Mouse (Mus musculus) intestine, embryonic 15.5 days (tissue): Measurements from ENCODE around the gene Eps15l1. TPM values are rescaled to one million over a fixed set of nuclear protein-coding genes. Genes with fewer than 3 reads are reported as not detected.

Source experiments
- ATAC-seq: fragments of 200-750 bp; cut with Nextera tagmentation; 2 replicates; pipeline ENCODE4 v1.8.0; 2017; ENCODE audit warnings: moderate TSS enrichment, moderate library complexity
- H3K27ac ChIP-seq: fragments of 300-500 bp; sonication (generic); 2 replicates; pipeline ENCODE4 v1.5.1; 2015; ENCODE audit warnings: mild to moderate bottlenecking, inconsistent platforms
- H3K27me3 ChIP-seq: fragments of 300-500 bp; sonication (generic); replicated peaks from 2 replicates; pipeline ENCODE4 v1.6.1; 2015; ENCODE audit warnings: inconsistent platforms
- H3K36me3 ChIP-seq: fragments of 300-500 bp; sonication (generic); 2 replicates; pipeline ENCODE4 v1.6.1; 2015; ENCODE audit warnings: inconsistent platforms
- H3K4me1 ChIP-seq: fragments of 300-500 bp; sonication (generic); replicated peaks from 2 replicates; pipeline ENCODE4 v1.6.1; 2015; ENCODE audit warnings: inconsistent platforms
- H3K4me2 ChIP-seq: fragments of 300-500 bp; sonication (generic); replicated peaks from 2 replicates; pipeline ENCODE4 v1.6.1; 2015; ENCODE audit warnings: mild to moderate bottlenecking, inconsistent platforms
- H3K4me3 ChIP-seq: fragments of 300-500 bp; sonication (generic); replicated peaks from 2 replicates; pipeline ENCODE4 v1.5.1; 2015; ENCODE audit warnings: inconsistent platforms
- H3K9ac ChIP-seq: fragments of 300-500 bp; sonication (generic); 2 replicates; pipeline ENCODE4 v1.6.1; 2015; ENCODE audit warnings: inconsistent platforms
- H3K9me3 ChIP-seq: fragments of 300-500 bp; sonication (generic); 2 replicates; pipeline ENCODE4 v1.6.1; 2016; ENCODE audit warnings: inconsistent platforms
- WGBS: fragments of 180-500 bp; shearing (Covaris S2); methylation state at CpG from one replicate; pipeline ENCODE4 v1.1.7; 2015; 5-methylcytosine and 5-hydroxymethylcytosine counted together
- polyA plus RNA-seq: library from polyadenylated mRNA; unstranded; fragments of >200 nt; fragmentation: Nextera tagmentation; extraction: Ambion mirVana; gene quantifications from 2 replicates; pipeline ENCODE4 v1.2.1, GENCODE M21; 2015

The Eps15l1 gene
- polyA plus RNA-seq, 1 experiment from 2014 or later = 43.6 TPM

DNA sequence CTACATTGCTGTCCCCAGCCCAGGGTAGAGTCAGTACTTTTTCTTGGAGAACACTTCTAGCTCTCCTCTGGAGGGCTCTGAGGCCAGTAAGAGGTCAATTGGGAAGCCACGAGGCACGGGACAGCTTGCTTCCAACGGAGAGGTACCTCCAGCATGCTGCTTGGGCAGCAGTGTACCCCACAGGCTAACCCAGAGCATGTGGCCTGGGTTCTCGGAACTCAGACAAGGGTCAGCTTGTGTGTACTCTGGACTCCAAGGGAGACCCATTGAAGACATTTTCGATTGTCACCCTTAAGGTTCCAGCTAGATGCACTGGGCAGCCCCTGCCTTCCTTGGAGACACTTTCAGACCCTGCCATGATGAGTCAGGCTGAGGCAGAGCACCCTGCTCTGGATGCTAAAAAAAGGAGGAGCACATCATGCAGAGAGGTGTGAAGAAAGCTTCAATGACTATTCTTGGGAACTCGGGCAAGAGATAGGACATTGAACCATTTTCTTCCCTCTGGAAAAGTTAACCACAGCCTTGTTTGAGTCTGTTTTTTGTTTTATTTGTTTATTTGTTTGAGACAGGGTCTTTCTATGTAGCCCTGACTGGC is 98.0 kb downstream of the Eps15l1 start:
- ATAC-seq = no peak
- Histone ChIP-seq H3K9me3 (no peaks in the 10 kb centered on the region), H3K4me3 (no peak overlapping the region), H3K4me2 (no peak overlapping the region), H3K27ac (no peak overlapping the region), H3K27me3 (peaks cover 24% of the 10 kb centered on the region), H3K36me3 (no peaks in the 10 kb centered on the region), H3K4me1 (peaks cover 16% of the 10 kb centered on the region), H3K9ac (no peak overlapping the region)
- WGBS = 62% methylated on average over 6 of the region's 6 CpGs

DNA sequence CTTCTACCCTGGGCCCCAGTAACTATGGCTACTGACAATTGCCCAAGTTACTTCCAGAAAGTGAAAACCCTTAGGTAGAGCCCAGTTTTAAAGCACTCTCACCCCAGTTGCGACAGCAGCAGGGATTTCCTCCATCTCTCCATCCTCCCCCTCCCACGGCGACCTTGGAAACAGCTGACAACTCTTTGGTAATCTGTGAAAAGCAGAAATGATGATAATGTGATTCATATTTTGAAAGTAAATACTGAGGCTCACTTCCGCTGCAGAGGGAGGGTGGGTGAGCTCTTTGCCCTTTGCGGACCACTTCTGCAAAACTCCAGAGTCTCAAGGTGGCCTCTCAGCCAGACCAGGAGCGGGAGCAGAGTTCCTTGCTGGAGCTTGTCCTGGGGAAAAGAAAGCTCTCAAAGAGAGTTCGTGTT is 98.8 kb downstream of the Eps15l1 start:
- Histone ChIP-seq H3K4me2 (no peak overlapping the region), H3K4me3 (no peak overlapping the region), H3K36me3 (no peaks in the 10 kb centered on the region), H3K27ac (no peak overlapping the region), H3K9ac (no peak overlapping the region), H3K9me3 (no peaks in the 10 kb centered on the region), H3K4me1 (peaks cover 16% of the 10 kb centered on the region), H3K27me3 (peaks cover 24% of the 10 kb centered on the region)
- 66% methylated on average over 7 of the region's 7 CpGs for WGBS
- no peak for ATAC-seq

DNA sequence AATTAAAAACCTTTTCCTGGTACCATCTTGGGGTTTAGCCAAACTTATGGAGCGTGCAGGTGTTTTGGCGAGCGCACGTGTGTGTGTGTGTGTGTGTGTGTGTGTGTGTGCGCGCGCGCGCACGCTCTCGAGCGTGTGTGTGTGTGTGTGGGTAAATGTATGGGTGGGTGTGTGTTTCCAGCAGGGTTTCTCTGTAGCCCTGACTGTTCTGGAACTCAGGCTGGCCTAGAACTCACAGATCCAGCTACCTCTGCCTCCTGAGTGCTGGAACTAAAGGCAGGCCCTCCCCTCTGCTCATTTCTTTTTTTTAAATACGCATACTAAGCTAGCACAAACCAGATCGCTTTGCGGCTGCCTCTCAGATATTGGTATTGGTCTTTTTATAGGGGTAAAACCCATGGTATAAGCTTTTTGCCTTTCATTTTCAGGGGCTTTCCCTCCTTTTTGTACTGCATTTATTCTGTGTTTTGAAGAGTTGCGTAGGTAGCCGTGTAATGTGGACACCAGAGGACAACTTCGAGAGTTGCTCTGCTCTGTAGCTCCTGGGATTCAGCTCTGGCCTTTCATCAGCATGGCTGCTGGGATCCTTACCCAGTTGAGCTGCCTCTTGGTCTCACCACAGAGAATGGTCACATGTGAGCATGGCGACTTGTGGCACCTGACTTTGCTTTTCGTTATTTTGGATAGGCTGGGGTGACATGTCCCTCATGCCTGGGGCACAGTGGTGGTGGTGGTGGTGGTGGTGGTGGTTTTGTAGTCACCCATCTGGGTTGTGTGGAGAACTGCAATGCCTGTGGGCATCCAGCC is 99.4 kb downstream of the Eps15l1 start:
- no peaks in the 10 kb centered on the region for H3K36me3 ChIP-seq
- no peaks in the 10 kb centered on the region for H3K9me3 ChIP-seq
- peaks cover 24% of the 10 kb centered on the region for H3K27me3 ChIP-seq
- WGBS = 82% methylated on average over 20 of the region's 20 CpGs
- H3K4me2 ChIP-seq = no peak overlapping the region
- H3K4me3 ChIP-seq = no peak overlapping the region
- H3K9ac ChIP-seq = no peak overlapping the region
- ATAC-seq = no peak
- H3K4me1 ChIP-seq = peaks cover 16% of the 10 kb centered on the region
- no peak overlapping the region for H3K27ac ChIP-seq

DNA sequence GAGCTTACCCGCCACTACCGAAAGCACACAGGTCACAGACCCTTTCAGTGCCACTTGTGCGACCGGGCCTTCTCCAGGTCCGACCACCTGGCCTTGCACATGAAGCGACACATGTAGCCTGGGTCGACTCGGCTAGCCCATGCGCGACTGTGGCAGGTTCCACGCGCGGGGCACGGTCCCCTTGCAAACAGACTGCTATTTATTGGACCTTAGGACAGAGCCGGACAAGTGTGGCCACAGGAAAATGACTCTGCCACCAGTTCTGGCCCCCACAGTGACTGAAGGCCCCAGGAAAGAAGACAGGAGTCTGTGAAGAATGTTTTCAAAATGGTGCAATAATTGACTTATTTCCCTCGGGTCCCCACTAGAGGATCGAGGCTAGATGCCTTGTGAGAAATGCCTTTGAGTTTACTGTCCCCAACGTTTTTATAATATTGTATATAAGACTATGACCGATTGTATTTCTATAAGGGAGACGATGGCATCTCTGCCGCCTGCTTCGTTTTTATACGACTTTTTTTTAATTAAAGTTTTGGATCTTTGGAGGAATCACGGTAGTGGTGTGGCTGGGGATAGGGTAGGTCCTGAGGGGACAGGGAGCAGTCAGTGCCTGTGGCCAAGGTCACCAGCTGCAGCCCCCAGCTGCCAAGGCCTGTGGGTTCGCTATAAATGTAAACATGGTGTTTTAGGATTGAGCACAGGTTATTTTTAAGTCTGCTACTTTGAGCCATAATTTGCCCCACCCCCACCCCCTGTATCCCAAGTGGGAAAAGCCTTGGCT is 100.3 kb downstream of the Eps15l1 start:
- peaks cover 24% of the 10 kb centered on the region for H3K27me3 ChIP-seq
- H3K4me2 ChIP-seq = peak overlapping the region; percentile 100
- H3K4me1 ChIP-seq = peaks cover 16% of the 10 kb centered on the region
- H3K9me3 ChIP-seq = no peaks in the 10 kb centered on the region
- no peak overlapping the region for H3K27ac ChIP-seq
- WGBS = 51% methylated on average over 25 of the region's 25 CpGs
- H3K9ac ChIP-seq = no peak overlapping the region
- no peak for ATAC-seq
- H3K36me3 ChIP-seq = no peaks in the 10 kb centered on the region
- peak overlapping the region; percentile 62 for H3K4me3 ChIP-seq

DNA sequence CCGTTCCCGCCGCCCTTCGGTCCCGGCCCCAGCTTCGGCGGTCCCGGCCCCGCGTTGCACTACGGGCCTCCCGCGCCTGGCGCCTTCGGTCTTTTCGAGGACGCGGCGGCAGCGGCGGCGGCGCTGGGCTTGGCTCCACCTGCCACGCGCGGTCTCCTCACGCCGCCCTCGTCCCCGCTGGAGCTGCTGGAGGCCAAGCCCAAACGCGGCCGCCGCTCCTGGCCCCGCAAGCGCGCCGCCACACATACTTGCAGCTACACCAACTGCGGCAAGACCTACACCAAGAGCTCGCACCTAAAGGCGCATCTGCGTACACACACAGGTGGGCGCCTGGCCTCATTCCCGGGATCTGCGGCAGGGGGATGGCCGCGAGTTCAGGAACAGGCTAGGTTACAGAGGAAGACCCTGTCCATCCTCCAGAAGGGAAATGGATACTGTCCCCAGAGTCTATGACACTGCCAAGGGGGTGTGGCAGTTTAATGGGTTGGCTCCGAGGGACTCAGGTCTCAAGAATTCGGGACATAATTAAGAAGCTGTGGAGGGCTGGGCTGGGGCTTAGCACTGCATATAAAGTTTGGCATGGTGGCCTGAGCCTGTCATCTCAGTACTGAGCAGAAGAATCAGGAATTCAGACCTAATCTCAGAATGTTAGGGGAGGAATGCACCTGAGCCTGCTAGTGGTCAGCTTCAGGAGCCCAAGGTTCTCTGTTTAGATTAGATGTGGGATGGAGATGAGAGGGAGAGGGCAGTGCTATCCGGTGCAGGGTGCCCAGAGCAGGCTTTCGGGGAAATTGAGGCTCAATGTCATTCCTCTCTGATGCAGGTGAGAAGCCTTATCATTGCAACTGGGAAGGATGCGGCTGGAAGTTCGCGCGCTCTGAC is 101.1 kb downstream of the Eps15l1 start:
- H3K9me3 ChIP-seq = no peaks in the 10 kb centered on the region
- no peaks in the 10 kb centered on the region for H3K36me3 ChIP-seq
- peak overlapping the region; percentile 62 for H3K9ac ChIP-seq
- H3K27ac ChIP-seq = no peak overlapping the region
- 6% methylated on average over 55 of the region's 55 CpGs for WGBS
- peak overlapping the region; percentile 62 for H3K4me3 ChIP-seq
- no peak for ATAC-seq
- peaks cover 16% of the 10 kb centered on the region for H3K4me1 ChIP-seq
- peak overlapping the region; percentile 100 for H3K4me2 ChIP-seq
- peaks cover 24% of the 10 kb centered on the region for H3K27me3 ChIP-seq

DNA sequence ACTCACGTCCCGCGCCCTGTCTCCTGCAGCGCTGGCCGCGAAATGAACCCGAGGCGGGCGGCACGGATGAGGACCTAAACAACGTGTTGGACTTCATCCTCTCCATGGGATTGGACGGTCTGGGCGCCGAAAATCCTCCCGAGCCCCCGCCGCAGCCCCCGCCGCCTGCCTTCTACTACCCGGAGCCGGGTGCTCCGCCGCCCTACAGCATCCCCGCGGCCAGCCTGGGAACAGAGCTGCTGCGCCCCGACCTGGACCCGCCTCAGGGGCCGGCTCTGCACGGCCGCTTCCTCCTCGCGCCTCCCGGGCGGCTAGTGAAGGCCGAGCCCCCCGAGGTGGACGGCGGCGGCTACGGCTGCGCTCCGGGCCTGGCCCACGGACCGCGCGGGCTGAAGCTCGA is 101.9 kb downstream of the Eps15l1 start:
- no peaks in the 10 kb centered on the region for H3K9me3 ChIP-seq
- H3K9ac ChIP-seq = peak overlapping the region; percentile 62
- H3K4me2 ChIP-seq = peak overlapping the region; percentile 100
- WGBS = under 1% methylated on average over 45 of the region's 48 CpGs
- no peaks in the 10 kb centered on the region for H3K36me3 ChIP-seq
- H3K4me1 ChIP-seq = peaks cover 16% of the 10 kb centered on the region
- peaks cover 24% of the 10 kb centered on the region for H3K27me3 ChIP-seq
- peak overlapping the region; percentile 62 for H3K4me3 ChIP-seq
- ATAC-seq = peak; percentile 35
- H3K27ac ChIP-seq = peak overlapping the region; percentile 64

DNA sequence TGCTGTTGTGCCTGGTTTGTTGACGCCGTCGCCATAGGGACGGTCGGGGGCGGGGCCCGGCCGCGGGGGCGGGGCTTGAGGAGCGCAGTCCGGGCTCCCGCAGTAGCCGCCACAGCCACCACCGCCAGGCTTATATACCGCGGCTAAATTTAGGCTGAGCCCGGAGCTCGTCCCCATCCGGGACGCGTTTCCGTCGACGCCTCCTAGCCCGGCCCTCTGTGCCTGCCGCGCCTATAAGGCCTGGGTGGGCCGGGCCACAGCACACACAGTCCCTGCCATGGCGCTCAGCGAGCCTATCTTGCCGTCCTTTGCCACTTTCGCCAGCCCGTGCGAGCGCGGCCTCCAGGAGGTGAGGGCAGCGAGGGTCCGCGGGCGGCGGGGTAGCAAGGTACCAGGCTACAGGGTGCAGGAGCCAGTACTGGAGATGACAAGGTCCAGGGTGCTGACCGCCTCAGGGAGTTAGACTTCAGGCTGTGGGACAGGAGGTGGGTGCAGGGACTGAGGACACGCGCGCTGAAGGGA is 102.4 kb downstream of the Eps15l1 start, which contains the start of gene Klf2:
TSS of gene Klf2 (plus strand) at position 233 of the 522 bp plus-strand sequence.
- under 1% methylated on average over 46 of the region's 46 CpGs for WGBS

DNA sequence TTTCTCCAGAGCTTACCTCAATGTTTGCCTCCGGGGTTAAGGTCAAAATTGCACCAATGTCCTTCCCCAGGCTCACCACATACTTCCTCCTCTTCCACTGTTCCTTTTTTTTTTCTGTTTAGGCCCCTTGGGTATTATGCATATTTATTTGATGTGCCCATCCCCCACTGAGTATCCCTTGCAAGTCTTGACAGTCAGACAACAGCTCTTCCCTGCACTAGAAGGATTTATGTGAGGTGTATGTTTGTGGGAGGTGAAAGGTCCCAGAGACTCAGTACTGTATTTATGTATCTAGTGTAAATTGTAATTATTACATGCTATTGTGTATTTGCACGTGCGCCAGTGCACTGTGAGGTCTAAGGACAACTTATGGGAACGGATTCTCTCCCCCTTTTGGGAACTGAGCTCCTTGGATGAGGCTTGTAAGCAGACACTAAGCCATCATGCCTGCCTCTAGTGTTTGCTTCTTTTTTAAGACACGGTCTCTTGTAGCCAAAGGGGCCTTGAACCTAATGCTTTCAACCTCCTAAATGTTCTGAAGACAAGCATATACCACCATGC is 103.4 kb downstream of the Eps15l1 start:
- H3K4me1 ChIP-seq = peaks cover 16% of the 10 kb centered on the region
- H3K4me3 ChIP-seq = no peak overlapping the region
- no peaks in the 10 kb centered on the region for H3K9me3 ChIP-seq
- peaks cover 24% of the 10 kb centered on the region for H3K27me3 ChIP-seq
- no peak overlapping the region for H3K4me2 ChIP-seq
- no peaks in the 10 kb centered on the region for H3K36me3 ChIP-seq
- no peak overlapping the region for H3K9ac ChIP-seq
- WGBS = 37% methylated on average over 5 of the region's 5 CpGs
- no peak overlapping the region for H3K27ac ChIP-seq
- ATAC-seq = no peak

More for the DNA sequence above, 102.4 kb downstream of the Eps15l1 start, which contains the start of gene Klf2:
- Histone ChIP-seq H3K27me3 (peaks cover 24% of the 10 kb centered on the region), H3K9me3 (no peaks in the 10 kb centered on the region), H3K36me3 (no peaks in the 10 kb centered on the region), H3K4me2 (peak within 1 kb of the TSS; percentile 100), H3K4me3 (peak within 1 kb of the TSS; percentile 62), H3K9ac (peak within 1 kb of the TSS; percentile 62), H3K4me1 (peaks cover 16% of the 10 kb centered on the region), H3K27ac (peak within 1 kb of the TSS; percentile 64)
- ATAC-seq = peak; percentile 96

DNA sequence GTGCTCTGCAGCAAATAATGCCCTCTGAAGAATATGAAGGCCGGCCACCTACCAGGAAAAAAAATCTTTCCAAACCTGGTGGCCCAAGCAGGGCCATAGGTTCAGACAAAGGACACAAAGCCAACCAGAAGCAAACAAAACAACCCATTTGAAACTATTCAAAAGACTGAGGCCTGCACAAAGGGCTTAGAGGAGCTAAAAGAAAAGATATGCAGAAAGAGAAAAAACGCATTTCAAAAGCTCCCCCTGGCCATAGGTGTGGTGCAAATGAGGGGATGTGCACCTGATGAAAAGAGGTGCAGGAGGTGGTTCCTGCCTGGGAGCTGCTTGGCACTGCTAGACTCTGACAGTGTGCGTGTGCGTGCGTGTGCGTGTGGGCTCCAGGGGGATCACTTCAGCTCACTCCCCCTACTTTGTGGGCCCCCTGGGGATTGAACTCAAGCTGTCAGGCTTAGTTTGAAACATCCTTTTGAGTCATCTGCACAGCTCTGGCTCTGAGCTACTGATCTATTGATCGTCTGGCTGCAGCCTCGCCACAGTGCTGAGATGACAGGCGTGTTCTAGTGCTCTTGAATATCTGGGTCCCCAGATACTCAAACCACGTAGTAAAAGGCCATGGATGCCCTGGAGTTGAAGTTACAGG is 105.1 kb downstream of the Eps15l1 start:
- Histone ChIP-seq H3K9ac (no peak overlapping the region), H3K27me3 (peaks cover 22% of the 10 kb centered on the region), H3K9me3 (no peaks in the 10 kb centered on the region), H3K4me2 (no peak overlapping the region), H3K36me3 (no peaks in the 10 kb centered on the region), H3K4me3 (no peak overlapping the region), H3K4me1 (peaks cover 16% of the 10 kb centered on the region), H3K27ac (no peak overlapping the region)
- ATAC-seq = no peak
- 59% methylated on average over 10 of the region's 10 CpGs for WGBS

DNA sequence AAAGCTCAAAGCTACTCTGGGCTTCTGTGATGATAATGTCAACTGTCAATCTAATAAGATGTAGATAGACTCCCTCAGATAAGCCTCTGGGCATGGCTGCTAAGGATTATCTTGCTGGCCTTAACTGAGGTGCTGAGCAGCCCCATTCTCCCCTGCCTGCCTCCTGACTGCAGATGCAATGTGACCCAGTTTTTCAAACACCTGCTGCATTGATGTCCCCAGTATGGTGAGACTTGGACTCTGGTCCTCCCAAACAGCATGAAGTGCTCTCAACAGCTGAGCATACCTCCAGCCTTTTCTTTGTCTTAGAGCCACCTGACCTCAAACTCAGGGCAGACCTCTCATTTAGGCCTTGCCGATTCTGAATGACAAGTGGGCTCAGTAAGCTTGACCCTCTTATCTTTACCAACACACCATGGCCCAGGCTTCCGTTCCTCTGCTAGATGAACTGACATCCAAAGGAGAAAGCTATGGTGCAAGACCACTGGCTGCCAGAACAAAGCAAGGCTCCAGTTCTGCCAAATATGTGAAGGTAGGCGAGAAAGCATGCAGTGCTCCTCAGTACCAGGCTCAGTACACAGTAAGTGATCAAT is 108.2 kb downstream of the Eps15l1 start:
- WGBS = 69% methylated on average over 3 of the region's 3 CpGs
- H3K9ac ChIP-seq = no peak overlapping the region
- H3K27me3 ChIP-seq = no peaks in the 10 kb centered on the region
- H3K4me2 ChIP-seq = no peak overlapping the region
- H3K27ac ChIP-seq = no peak overlapping the region
- H3K9me3 ChIP-seq = no peaks in the 10 kb centered on the region
- H3K36me3 ChIP-seq = no peaks in the 10 kb centered on the region
- no peaks in the 10 kb centered on the region; the same call in 1 of the 2 replicates for H3K4me1 ChIP-seq
- ATAC-seq = no peak
- no peak overlapping the region for H3K4me3 ChIP-seq
